Mouse (Mus musculus): ENCODE results near the gene Dnajc25. TPM values are rescaled to one million over a fixed set of nuclear protein-coding genes. Genes with fewer than 3 reads are reported as not detected.

The Dnajc25 gene
- polyA plus RNA-seq, 1 experiment from 2014 or later, result 7.5 TPM

GRCm38 (mm10) chr4:59000614-59001013 lies 5.8 kb downstream of the Dnajc25 start:
- ATAC-seq (ENCODE audit: low read depth), result no peak
- no peak overlapping the region for H3K27ac ChIP-seq (ENCODE audit: low read length)
- H3K27me3 ChIP-seq (ENCODE audit: control insufficient read depth, insufficient read depth, low read depth, low read length), result no peaks in the 10 kb centered on the region
- no peak overlapping the region for H3K4me3 ChIP-seq (ENCODE audit: low read length)
- H3K9me3 ChIP-seq (ENCODE audit: control insufficient read depth, low read length), result no peaks in the 10 kb centered on the region
- no peak overlapping the region for H3K4me2 ChIP-seq (ENCODE audit: low read depth, low read length)
- H3K9ac ChIP-seq (ENCODE audit: low read length), result no peak overlapping the region
- 0% methylated on average over 2 of the region's 2 CpGs for WGBS
- H3K4me1 ChIP-seq (replicated peaks; ENCODE audit: control insufficient read depth, insufficient read depth, low read length), result peaks cover 17% of the 10 kb centered on the region
- H3K36me3 ChIP-seq (ENCODE audit: control insufficient read depth, insufficient read depth, low read length), result no peaks in the 10 kb centered on the region

GRCm38 (mm10) chr4:59002948-59003805 lies 8.3 kb downstream of the Dnajc25 start, which contains the start of gene Gm20503:
Gene Gm20503 (plus strand): TSS chr4:59003210.
- no peaks in the 10 kb centered on the region for H3K36me3 ChIP-seq (ENCODE audit: control insufficient read depth, insufficient read depth, low read length)
- H3K27ac ChIP-seq (ENCODE audit: low read length), result peak within 1 kb of the TSS; percentile 87
- H3K9ac ChIP-seq (ENCODE audit: low read length), result peak within 1 kb of the TSS; percentile 95
- WGBS, result under 1% methylated on average over 81 of the region's 89 CpGs
- no peaks in the 10 kb centered on the region for H3K27me3 ChIP-seq (ENCODE audit: control insufficient read depth, insufficient read depth, low read depth, low read length)
- peak; percentile 99 for ATAC-seq (ENCODE audit: low read depth)
- no peaks in the 10 kb centered on the region for H3K9me3 ChIP-seq (ENCODE audit: control insufficient read depth, low read length)
- H3K4me2 ChIP-seq (ENCODE audit: low read depth, low read length), result peak within 1 kb of the TSS; percentile 90
- H3K4me3 ChIP-seq (ENCODE audit: low read length), result peak within 1 kb of the TSS; percentile 92
- peaks cover 19% of the 10 kb centered on the region for H3K4me1 ChIP-seq (replicated peaks; ENCODE audit: control insufficient read depth, insufficient read depth, low read length)

- no peak for ATAC-seq (ENCODE audit: low read depth)
- WGBS, result 21% methylated on average over 7 of the region's 7 CpGs
- Histone ChIP-seq H3K9me3 (ENCODE audit: control insufficient read depth, low read length) (no peaks in the 10 kb centered on the region), H3K27me3 (ENCODE audit: control insufficient read depth, insufficient read depth, low read depth, low read length) (no peaks in the 10 kb centered on the region), H3K4me1 (replicated peaks; ENCODE audit: control insufficient read depth, insufficient read depth, low read length) (peaks cover 19% of the 10 kb centered on the region), H3K4me2 (ENCODE audit: low read depth, low read length) (peak overlapping the region; percentile 90), H3K36me3 (ENCODE audit: control insufficient read depth, insufficient read depth, low read length) (no peaks in the 10 kb centered on the region), H3K9ac (ENCODE audit: low read length) (peak overlapping the region; percentile 95), H3K4me3 (ENCODE audit: low read length) (peak overlapping the region; percentile 92), H3K27ac (ENCODE audit: low read length) (no peak overlapping the region)
Observed at GRCm38 (mm10) chr4:59003806-59004200, 8.9 kb downstream of the Dnajc25 start.

- Histone ChIP-seq H3K4me1 (replicated peaks; ENCODE audit: control insufficient read depth, insufficient read depth, low read length) (peaks cover 21% of the 10 kb centered on the region), H3K9me3 (ENCODE audit: control insufficient read depth, low read length) (no peaks in the 10 kb centered on the region), H3K27ac (ENCODE audit: low read length) (no peak overlapping the region), H3K27me3 (ENCODE audit: control insufficient read depth, insufficient read depth, low read depth, low read length) (no peaks in the 10 kb centered on the region), H3K4me2 (ENCODE audit: low read depth, low read length) (no peak overlapping the region), H3K36me3 (ENCODE audit: control insufficient read depth, insufficient read depth, low read length) (no peaks in the 10 kb centered on the region), H3K4me3 (ENCODE audit: low read length) (no peak overlapping the region), H3K9ac (ENCODE audit: low read length) (0 out of 2 replicates have a peak overlapping the region, but pooled peaks have one; percentile 8)
- whole genome bisulfite sequencing, result 62% methylated on average over 8 of the region's 8 CpGs
- ATAC-seq (ENCODE audit: low read depth), result no peak
Observed at GRCm38 (mm10) chr4:59006211-59006610, 11.3 kb downstream of the Dnajc25 start.

- 69% methylated on average over 6 of the region's 6 CpGs for WGBS
- H3K4me1 ChIP-seq (replicated peaks; ENCODE audit: control insufficient read depth, insufficient read depth, low read length), result peaks cover 25% of the 10 kb centered on the region
Observed at GRCm38 (mm10) chr4:59007016-59007415, 12.2 kb downstream of the Dnajc25 start.

GRCm38 (mm10) chr4:59007974-59008373 lies 13.1 kb downstream of the Dnajc25 start:
- Histone ChIP-seq H3K27me3 (ENCODE audit: control insufficient read depth, insufficient read depth, low read depth, low read length) (no peaks in the 10 kb centered on the region), H3K4me3 (ENCODE audit: low read length) (no peak overlapping the region), H3K9ac (ENCODE audit: low read length) (no peak overlapping the region), H3K36me3 (ENCODE audit: control insufficient read depth, insufficient read depth, low read length) (no peaks in the 10 kb centered on the region), H3K4me2 (ENCODE audit: low read depth, low read length) (no peak overlapping the region), H3K9me3 (ENCODE audit: control insufficient read depth, low read length) (no peaks in the 10 kb centered on the region), H3K4me1 (replicated peaks; ENCODE audit: control insufficient read depth, insufficient read depth, low read length) (peaks cover 25% of the 10 kb centered on the region), H3K27ac (ENCODE audit: low read length) (no peak overlapping the region)
- no peak for ATAC-seq (ENCODE audit: low read depth)
- 75% methylated on average over 5 of the region's 5 CpGs for WGBS

More at GRCm38 (mm10) chr4:59007016-59007415, 12.2 kb downstream of the Dnajc25 start:
- no peaks in the 10 kb centered on the region for H3K27me3 ChIP-seq (ENCODE audit: control insufficient read depth, insufficient read depth, low read depth, low read length)
- H3K9ac ChIP-seq (ENCODE audit: low read length), result no peak overlapping the region
- no peaks in the 10 kb centered on the region for H3K9me3 ChIP-seq (ENCODE audit: control insufficient read depth, low read length)
- no peak overlapping the region for H3K4me2 ChIP-seq (ENCODE audit: low read depth, low read length)
- no peak overlapping the region for H3K4me3 ChIP-seq (ENCODE audit: low read length)
- H3K36me3 ChIP-seq (ENCODE audit: control insufficient read depth, insufficient read depth, low read length), result no peaks in the 10 kb centered on the region
- ATAC-seq (ENCODE audit: low read depth), result no peak
- no peak overlapping the region for H3K27ac ChIP-seq (ENCODE audit: low read length)

GRCm38 (mm10) chr4:59009186-59009585 lies 14.3 kb downstream of the Dnajc25 start:
- no peak overlapping the region for H3K4me2 ChIP-seq (ENCODE audit: low read depth, low read length)
- no peaks in the 10 kb centered on the region for H3K36me3 ChIP-seq (ENCODE audit: control insufficient read depth, insufficient read depth, low read length)
- no peak overlapping the region for H3K9ac ChIP-seq (ENCODE audit: low read length)
- peaks cover 18% of the 10 kb centered on the region for H3K4me1 ChIP-seq (replicated peaks; ENCODE audit: control insufficient read depth, insufficient read depth, low read length)
- no peaks in the 10 kb centered on the region for H3K9me3 ChIP-seq (ENCODE audit: control insufficient read depth, low read length)
- H3K4me3 ChIP-seq (ENCODE audit: low read length), result no peak overlapping the region
- no peaks in the 10 kb centered on the region for H3K27me3 ChIP-seq (ENCODE audit: control insufficient read depth, insufficient read depth, low read depth, low read length)
- ATAC-seq (ENCODE audit: low read depth), result no peak
- H3K27ac ChIP-seq (ENCODE audit: low read length), result no peak overlapping the region
- 87% methylated on average over 7 of the region's 7 CpGs for WGBS

- Histone ChIP-seq H3K4me3 (ENCODE audit: low read length) (no peak overlapping the region), H3K36me3 (ENCODE audit: control insufficient read depth, insufficient read depth, low read length) (no peaks in the 10 kb centered on the region), H3K4me1 (replicated peaks; ENCODE audit: control insufficient read depth, insufficient read depth, low read length) (peaks cover 13% of the 10 kb centered on the region), H3K27me3 (ENCODE audit: control insufficient read depth, insufficient read depth, low read depth, low read length) (no peaks in the 10 kb centered on the region), H3K9me3 (ENCODE audit: control insufficient read depth, low read length) (no peaks in the 10 kb centered on the region), H3K27ac (ENCODE audit: low read length) (no peak overlapping the region), H3K4me2 (ENCODE audit: low read depth, low read length) (no peak overlapping the region), H3K9ac (ENCODE audit: low read length) (no peak overlapping the region)
- no peak for ATAC-seq (ENCODE audit: low read depth)
- WGBS, result 73% methylated on average over 4 of the region's 4 CpGs
Observed at GRCm38 (mm10) chr4:59009696-59010095, 14.8 kb downstream of the Dnajc25 start.

GRCm38 (mm10) chr4:59011446-59011845 lies 16.6 kb downstream of the Dnajc25 start:
- H3K9ac ChIP-seq (ENCODE audit: low read length), result no peak overlapping the region

More at GRCm38 (mm10) chr4:59011446-59011845, 16.6 kb downstream of the Dnajc25 start:
- 47% methylated on average over 3 of the region's 3 CpGs for WGBS
- ATAC-seq (ENCODE audit: low read depth), result no peak
- Histone ChIP-seq H3K27ac (ENCODE audit: low read length) (no peak overlapping the region), H3K9me3 (ENCODE audit: control insufficient read depth, low read length) (no peaks in the 10 kb centered on the region), H3K36me3 (ENCODE audit: control insufficient read depth, insufficient read depth, low read length) (no peaks in the 10 kb centered on the region), H3K4me2 (ENCODE audit: low read depth, low read length) (no peak overlapping the region), H3K4me3 (ENCODE audit: low read length) (no peak overlapping the region), H3K4me1 (replicated peaks; ENCODE audit: control insufficient read depth, insufficient read depth, low read length) (peaks cover 6% of the 10 kb centered on the region; the same call in 1 of the 2 replicates), H3K27me3 (ENCODE audit: control insufficient read depth, insufficient read depth, low read depth, low read length) (no peaks in the 10 kb centered on the region)

All from lung, embryonic 16.5 days (tissue).